Mouse (Mus musculus): ENCODE data around the gene Trip11. TPM values are rescaled to one million over a fixed set of nuclear protein-coding genes. Genes with fewer than 3 reads are reported as not detected.

The Trip11 gene
- polyA plus RNA-seq, 1 experiment from 2014 or later = 20.9 TPM

- peaks cover 48% of the 10 kb centered on the region for H3K36me3 ChIP-seq (ENCODE audit: insufficient read depth, low read length)
- no peaks in the 10 kb centered on the region for H3K27me3 ChIP-seq (ENCODE audit: insufficient read depth, low read length)
- no peak overlapping the region for H3K4me2 ChIP-seq (replicated peaks; ENCODE audit: low read depth, low read length)
- 94% methylated on average over 3 of the region's 3 CpGs for WGBS
- H3K27ac ChIP-seq (ENCODE audit: low read length) = no peak overlapping the region
- no peaks in the 10 kb centered on the region for H3K9me3 ChIP-seq (ENCODE audit: low read length)
- no peak for ATAC-seq (ENCODE audit: low FRiP score, low TSS enrichment)
- H3K4me3 ChIP-seq (ENCODE audit: low read length) = no peak overlapping the region
- H3K4me1 ChIP-seq (ENCODE audit: insufficient read depth, low read length) = no peaks in the 10 kb centered on the region
- no peak overlapping the region for H3K9ac ChIP-seq (replicated peaks; ENCODE audit: low read length)
Measured at GRCm38 (mm10) chr12:101935223-101935622, 22.2 kb upstream of the Trip11 start.

- Histone ChIP-seq H3K4me1 (ENCODE audit: insufficient read depth, low read length) (no peaks in the 10 kb centered on the region), H3K9me3 (ENCODE audit: low read length) (no peaks in the 10 kb centered on the region), H3K27me3 (ENCODE audit: insufficient read depth, low read length) (no peaks in the 10 kb centered on the region), H3K4me3 (ENCODE audit: low read length) (no peak overlapping the region), H3K9ac (replicated peaks; ENCODE audit: low read length) (no peak overlapping the region), H3K27ac (ENCODE audit: low read length) (no peak overlapping the region), H3K36me3 (ENCODE audit: insufficient read depth, low read length) (peaks cover 42% of the 10 kb centered on the region), H3K4me2 (replicated peaks; ENCODE audit: low read depth, low read length) (no peak overlapping the region)
- ATAC-seq (ENCODE audit: low FRiP score, low TSS enrichment) = no peak
- 73% methylated on average over 1 of the region's 1 CpGs for WGBS
Measured at GRCm38 (mm10) chr12:101928423-101928822, 15.4 kb upstream of the Trip11 start.

- no peaks in the 10 kb centered on the region for H3K9me3 ChIP-seq (ENCODE audit: low read length)
- no peak overlapping the region for H3K9ac ChIP-seq (replicated peaks; ENCODE audit: low read length)
- H3K36me3 ChIP-seq (ENCODE audit: insufficient read depth, low read length) = peaks cover 18% of the 10 kb centered on the region
- H3K4me2 ChIP-seq (replicated peaks; ENCODE audit: low read depth, low read length) = no peak overlapping the region
- H3K27ac ChIP-seq (ENCODE audit: low read length) = no peak overlapping the region
- no peaks in the 10 kb centered on the region for H3K27me3 ChIP-seq (ENCODE audit: insufficient read depth, low read length)
- 76% methylated on average over 6 of the region's 6 CpGs for WGBS
- no peak for ATAC-seq (ENCODE audit: low FRiP score, low TSS enrichment)
- H3K4me3 ChIP-seq (ENCODE audit: low read length) = no peak overlapping the region
- H3K4me1 ChIP-seq (ENCODE audit: insufficient read depth, low read length) = no peaks in the 10 kb centered on the region
Measured at GRCm38 (mm10) chr12:101922313-101922712, 9.2 kb upstream of the Trip11 start.

GRCm38 (mm10) chr12:101919847-101920246 is 6.8 kb upstream of the Trip11 start:
- no peak overlapping the region for H3K4me3 ChIP-seq (ENCODE audit: low read length)
- no peak overlapping the region for H3K4me2 ChIP-seq (replicated peaks; ENCODE audit: low read depth, low read length)
- no peak overlapping the region for H3K9ac ChIP-seq (replicated peaks; ENCODE audit: low read length)
- H3K9me3 ChIP-seq (ENCODE audit: low read length) = no peaks in the 10 kb centered on the region
- H3K27me3 ChIP-seq (ENCODE audit: insufficient read depth, low read length) = no peaks in the 10 kb centered on the region
- H3K27ac ChIP-seq (ENCODE audit: low read length) = no peak overlapping the region
- ATAC-seq (ENCODE audit: low FRiP score, low TSS enrichment) = no peak
- no peaks in the 10 kb centered on the region for H3K4me1 ChIP-seq (ENCODE audit: insufficient read depth, low read length)
- WGBS = 86% methylated on average over 3 of the region's 3 CpGs
- H3K36me3 ChIP-seq (ENCODE audit: insufficient read depth, low read length) = peaks cover 5% of the 10 kb centered on the region

- H3K9ac ChIP-seq (replicated peaks; ENCODE audit: low read length) = no peak overlapping the region
- H3K27me3 ChIP-seq (ENCODE audit: insufficient read depth, low read length) = no peaks in the 10 kb centered on the region
- H3K9me3 ChIP-seq (ENCODE audit: low read length) = no peaks in the 10 kb centered on the region
- no peak overlapping the region for H3K27ac ChIP-seq (ENCODE audit: low read length)
- peaks cover 3% of the 10 kb centered on the region; the same call in 1 of the 2 replicates for H3K4me1 ChIP-seq (ENCODE audit: insufficient read depth, low read length)
- H3K36me3 ChIP-seq (ENCODE audit: insufficient read depth, low read length) = no peaks in the 10 kb centered on the region
- ATAC-seq (ENCODE audit: low FRiP score, low TSS enrichment) = no peak
- no peak overlapping the region for H3K4me3 ChIP-seq (ENCODE audit: low read length)
- H3K4me2 ChIP-seq (replicated peaks; ENCODE audit: low read depth, low read length) = no peak overlapping the region
Measured at GRCm38 (mm10) chr12:101917165-101917564, 4.1 kb upstream of the Trip11 start.

GRCm38 (mm10) chr12:101911346-101911745 is 1.7 kb downstream of the Trip11 start:
- no peak overlapping the region for H3K4me3 ChIP-seq (ENCODE audit: low read length)

GRCm38 (mm10) chr12:101910360-101910759 is 2.7 kb downstream of the Trip11 start:
- Histone ChIP-seq H3K4me2 (replicated peaks; ENCODE audit: low read depth, low read length) (no peak overlapping the region), H3K9me3 (ENCODE audit: low read length) (no peaks in the 10 kb centered on the region), H3K4me3 (ENCODE audit: low read length) (no peak overlapping the region), H3K27me3 (ENCODE audit: insufficient read depth, low read length) (no peaks in the 10 kb centered on the region), H3K36me3 (ENCODE audit: insufficient read depth, low read length) (peaks cover 9% of the 10 kb centered on the region; the same call in 1 of the 2 replicates), H3K9ac (replicated peaks; ENCODE audit: low read length) (no peak overlapping the region), H3K27ac (ENCODE audit: low read length) (no peak overlapping the region), H3K4me1 (ENCODE audit: insufficient read depth, low read length) (peaks cover 15% of the 10 kb centered on the region)
- 92% methylated on average over 6 of the region's 6 CpGs for WGBS
- no peak for ATAC-seq (ENCODE audit: low FRiP score, low TSS enrichment)

More at GRCm38 (mm10) chr12:101911346-101911745, 1.7 kb downstream of the Trip11 start:
- Histone ChIP-seq H3K27me3 (ENCODE audit: insufficient read depth, low read length) (no peaks in the 10 kb centered on the region), H3K9ac (replicated peaks; ENCODE audit: low read length) (no peak overlapping the region), H3K4me1 (ENCODE audit: insufficient read depth, low read length) (peaks cover 15% of the 10 kb centered on the region), H3K27ac (ENCODE audit: low read length) (no peak overlapping the region), H3K9me3 (ENCODE audit: low read length) (no peaks in the 10 kb centered on the region), H3K4me2 (replicated peaks; ENCODE audit: low read depth, low read length) (peak overlapping the region; percentile 70), H3K36me3 (ENCODE audit: insufficient read depth, low read length) (peaks cover 9% of the 10 kb centered on the region; the same call in 1 of the 2 replicates)
- 92% methylated on average over 3 of the region's 3 CpGs for WGBS
- ATAC-seq (ENCODE audit: low FRiP score, low TSS enrichment) = no peak

- no peak overlapping the region for H3K9ac ChIP-seq (replicated peaks; ENCODE audit: low read length)
- no peak overlapping the region for H3K4me2 ChIP-seq (replicated peaks; ENCODE audit: low read depth, low read length)
- no peak overlapping the region for H3K27ac ChIP-seq (ENCODE audit: low read length)
- H3K36me3 ChIP-seq (ENCODE audit: insufficient read depth, low read length) = peaks cover 24% of the 10 kb centered on the region; the same call in 1 of the 2 replicates
- WGBS = 88% methylated on average over 12 of the region's 12 CpGs
- no peaks in the 10 kb centered on the region for H3K9me3 ChIP-seq (ENCODE audit: low read length)
- no peak overlapping the region for H3K4me3 ChIP-seq (ENCODE audit: low read length)
- ATAC-seq (ENCODE audit: low FRiP score, low TSS enrichment) = no peak
- H3K27me3 ChIP-seq (ENCODE audit: insufficient read depth, low read length) = no peaks in the 10 kb centered on the region
- H3K4me1 ChIP-seq (ENCODE audit: insufficient read depth, low read length) = no peaks in the 10 kb centered on the region
Measured at GRCm38 (mm10) chr12:101905817-101906216, 7.2 kb downstream of the Trip11 start.

- H3K9me3 ChIP-seq (ENCODE audit: low read length) = no peaks in the 10 kb centered on the region
- no peak overlapping the region for H3K27ac ChIP-seq (ENCODE audit: low read length)
- no peaks in the 10 kb centered on the region for H3K4me1 ChIP-seq (ENCODE audit: insufficient read depth, low read length)
- no peak overlapping the region for H3K4me2 ChIP-seq (replicated peaks; ENCODE audit: low read depth, low read length)
- no peak overlapping the region for H3K9ac ChIP-seq (replicated peaks; ENCODE audit: low read length)
- H3K4me3 ChIP-seq (ENCODE audit: low read length) = no peak overlapping the region
- peaks cover 24% of the 10 kb centered on the region; the same call in 1 of the 2 replicates for H3K36me3 ChIP-seq (ENCODE audit: insufficient read depth, low read length)
- no peak for ATAC-seq (ENCODE audit: low FRiP score, low TSS enrichment)
- WGBS = 88% methylated on average over 4 of the region's 4 CpGs
- no peaks in the 10 kb centered on the region for H3K27me3 ChIP-seq (ENCODE audit: insufficient read depth, low read length)
Measured at GRCm38 (mm10) chr12:101904906-101905305, 8.2 kb downstream of the Trip11 start.

GRCm38 (mm10) chr12:101904170-101904569 is 8.9 kb downstream of the Trip11 start:
- no peaks in the 10 kb centered on the region for H3K27me3 ChIP-seq (ENCODE audit: insufficient read depth, low read length)
- no peaks in the 10 kb centered on the region for H3K9me3 ChIP-seq (ENCODE audit: low read length)
- ATAC-seq (ENCODE audit: low FRiP score, low TSS enrichment) = no peak
- H3K4me2 ChIP-seq (replicated peaks; ENCODE audit: low read depth, low read length) = no peak overlapping the region
- WGBS = 96% methylated on average over 3 of the region's 3 CpGs
- H3K27ac ChIP-seq (ENCODE audit: low read length) = no peak overlapping the region
- H3K36me3 ChIP-seq (ENCODE audit: insufficient read depth, low read length) = peaks cover 24% of the 10 kb centered on the region; the same call in 1 of the 2 replicates
- H3K9ac ChIP-seq (replicated peaks; ENCODE audit: low read length) = no peak overlapping the region
- H3K4me3 ChIP-seq (ENCODE audit: low read length) = no peak overlapping the region
- H3K4me1 ChIP-seq (ENCODE audit: insufficient read depth, low read length) = no peaks in the 10 kb centered on the region
